Mouse (Mus musculus) ES-E14 (cell line): Measurements from ENCODE around the gene Snai1. TPM values are rescaled to one million over a fixed set of nuclear protein-coding genes. Genes with fewer than 3 reads are reported as not detected.

Experiments used
- DNase-seq: peaks from one replicate; pipeline ENCODE4 v3.0.0-alpha.2; 2013; ENCODE audit warnings: low read depth, low spot score
- H3K27ac ChIP-seq: 2 replicates; pipeline ENCODE4 v1.5.1; 2012; ENCODE audit warnings: low read depth, mild to moderate bottlenecking, low read length, moderate library complexity, mixed read lengths; ENCODE audit not compliant: poor library complexity, insufficient read depth, severe bottlenecking
- H3K36me3 ChIP-seq: 2 replicates; pipeline ENCODE4 v1.6.1; 2012; ENCODE audit warnings: mild to moderate bottlenecking, low read length, moderate library complexity, mixed read lengths; ENCODE audit not compliant: control insufficient read depth, poor library complexity, insufficient read depth, severe bottlenecking
- H3K4me1 ChIP-seq, 2 experiments: fragments of 150-350 bp in 1 of 2; sonication (generic) in 1 of 2; 2 replicates each; pipeline ENCODE4 v1.6.1; 2012; ENCODE audit warnings: low read length in 2 of 2, mild to moderate bottlenecking in 1 of 2, mixed read lengths in 1 of 2; ENCODE audit not compliant: control insufficient read depth in 2 of 2, insufficient read depth in 2 of 2, poor library complexity in 1 of 2
- H3K4me3 ChIP-seq, 2 experiments: fragments of 150-350 bp in 1 of 2; sonication (generic) in 1 of 2; 2 replicates each; pipeline ENCODE4 v1.5.1; 2012; ENCODE audit warnings: low read length in 2 of 2, low read depth in 1 of 2, mild to moderate bottlenecking in 1 of 2, mixed read lengths in 1 of 2; ENCODE audit not compliant: insufficient read depth in 1 of 2, poor library complexity in 1 of 2, severe bottlenecking in 1 of 2
- H3K9ac ChIP-seq: 2 replicates; pipeline ENCODE4 v1.6.1; 2012; ENCODE audit warnings: low read depth, mild to moderate bottlenecking, low read length, mixed read lengths; ENCODE audit not compliant: poor library complexity, insufficient read depth, severe bottlenecking
- H3K9me3 ChIP-seq: fragments of 150-350 bp; sonication (generic); 2 replicates; pipeline ENCODE4 v1.6.1; 2012; ENCODE audit warnings: low read depth, mild to moderate bottlenecking, low read length; ENCODE audit not compliant: control insufficient read depth, insufficient read depth
- CHD2 ChIP-seq: IDR thresholded peaks from 2 replicates; pipeline ENCODE4 v1.6.1; 2014; ENCODE audit warnings: mild to moderate bottlenecking, low read depth, low read length, inconsistent platforms
- HCFC1 ChIP-seq: IDR thresholded peaks from 2 replicates; pipeline ENCODE4 v1.6.1; 2012; ENCODE audit warnings: low read length, inconsistent platforms, borderline replicate concordance; ENCODE audit not compliant: insufficient read depth
- MAFK ChIP-seq: IDR thresholded peaks from 2 replicates; pipeline ENCODE4 v1.6.1; 2014; ENCODE audit warnings: mild to moderate bottlenecking, low read depth, low read length, inconsistent platforms; ENCODE audit not compliant: insufficient read depth
- ZC3H11A ChIP-seq: IDR thresholded peaks from 2 replicates; pipeline ENCODE4 v1.6.1; 2012; ENCODE audit warnings: low read depth, mild to moderate bottlenecking, inconsistent platforms, low read length, borderline replicate concordance
- ZNF384 ChIP-seq: IDR thresholded peaks from 2 replicates; pipeline ENCODE4 v1.6.1; 2012; ENCODE audit warnings: low read depth, low read length, inconsistent platforms
- in situ Hi-C, 2 experiments: fragments of 600-800 bp; cut with MboI; formaldehyde crosslinking; loops; one replicate each; pipeline ENCODE4 v1.15.1; 2025; ENCODE audit warnings: low sequenced_read_pairs in 2 of 2, inconsistent platforms in 1 of 2; ENCODE audit not compliant: unreplicated experiment in 2 of 2
- total RNA-seq: library from RNA; depleted of rRNA; stranded (reverse); fragments of 300-350 nt; gene quantifications from 2 replicates; pipeline ENCODE4 v1.2.3, GENCODE M21; 2012

The Snai1 gene
- total RNA-seq, 1 experiment = 3.4 TPM

- Histone ChIP-seq H3K36me3 (no peaks in the 10 kb centered on the region), H3K9ac (no peak overlapping the region), H3K9me3 (no peaks in the 10 kb centered on the region), H3K27ac (no peak overlapping the region), H3K4me1 (peaks cover 0 to 40% of the 10 kb centered on the region in 2 experiments; a peak in 2 of 4 replicates), H3K4me3 (no peak overlapping the region)
- TF ChIP-seq HCFC1 (no peak), ZC3H11A (no peak), ZNF384 (no peak), MAFK (no peak), CHD2 (no peak)
- DNase-seq = no peak
- in situ Hi-C loops = no loop called here
These were observed 45.4 kb downstream of the Snai1 start for GRCm38 (mm10) chr2:167583161-167583952.

DNA sequence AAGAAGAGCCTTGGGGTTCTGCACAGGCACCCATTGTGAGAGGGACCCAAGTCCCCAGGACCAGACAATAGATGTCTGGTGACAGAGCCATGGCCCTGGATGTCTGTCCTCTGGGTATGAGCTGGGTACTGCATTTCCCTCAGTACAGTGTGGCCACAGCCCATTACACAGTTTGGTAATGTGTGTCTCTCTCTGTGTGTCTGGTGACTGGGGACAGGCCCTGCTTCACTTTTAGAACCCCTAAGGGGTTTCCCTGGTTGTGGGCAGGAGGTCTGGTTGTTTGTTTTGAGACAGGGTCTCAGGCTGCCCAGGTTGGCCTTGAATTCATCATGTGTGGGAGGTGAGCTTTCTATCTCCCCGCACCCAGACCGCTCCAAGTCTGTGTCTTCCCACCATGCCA lies 47.3 kb downstream of the Snai1 start:
- H3K9ac ChIP-seq = no peak overlapping the region
- no peaks in the 10 kb centered on the region for H3K9me3 ChIP-seq
- no peak overlapping the region for H3K4me3 ChIP-seq
- in situ Hi-C loops = no loop called here
- H3K36me3 ChIP-seq = no peaks in the 10 kb centered on the region
- TF ChIP-seq MAFK = no peak
- TF ChIP-seq HCFC1 = no peak
- no peak for TF ChIP-seq ZC3H11A
- TF ChIP-seq CHD2 = no peak
- TF ChIP-seq ZNF384 = no peak
- DNase-seq = no peak
- H3K4me1 ChIP-seq = peaks cover 0 to 45% of the 10 kb centered on the region in 2 experiments; a peak in 3 of 4 replicates
- H3K27ac ChIP-seq = no peak overlapping the region

- H3K4me3 ChIP-seq = no peak overlapping the region
- in situ Hi-C loops = no loop called here
- no peak overlapping the region for H3K9ac ChIP-seq
- H3K36me3 ChIP-seq = no peaks in the 10 kb centered on the region
- no peak overlapping the region for H3K27ac ChIP-seq
- H3K4me1 ChIP-seq = peaks cover 0 to 45% of the 10 kb centered on the region in 2 experiments; a peak in 3 of 4 replicates
- H3K9me3 ChIP-seq = no peaks in the 10 kb centered on the region
- TF ChIP-seq MAFK = no peak
- no peak for TF ChIP-seq CHD2
- TF ChIP-seq HCFC1 = no peak
- DNase-seq = no peak
These were observed 48.0 kb downstream of the Snai1 start for GRCm38 (mm10) chr2:167586041-167586440.

DNA sequence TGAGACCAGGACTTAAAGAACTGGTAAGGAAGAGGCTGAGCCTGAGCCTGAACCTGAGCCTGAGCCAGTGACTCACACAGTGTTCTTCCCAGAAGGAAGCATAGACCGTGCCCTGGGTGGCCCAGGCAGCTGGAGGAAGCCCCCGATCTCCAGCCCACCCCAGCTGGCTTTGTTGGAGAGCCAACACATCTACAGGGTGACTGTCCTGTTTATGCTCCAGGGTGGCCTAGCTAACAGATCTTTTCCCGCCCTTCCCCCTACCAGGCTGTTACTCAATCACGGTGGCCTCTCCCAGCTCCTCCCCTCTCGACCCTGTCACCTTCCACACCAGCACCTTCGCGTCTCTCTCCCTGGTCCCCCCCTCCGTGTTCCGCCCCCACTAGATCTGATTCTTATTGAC lies 49.0 kb downstream of the Snai1 start:
- Histone ChIP-seq H3K9me3 (no peaks in the 10 kb centered on the region), H3K4me3 (no peak overlapping the region), H3K27ac (no peak overlapping the region), H3K9ac (no peak overlapping the region), H3K36me3 (no peaks in the 10 kb centered on the region), H3K4me1 (peaks cover 0 to 45% of the 10 kb centered on the region in 2 experiments; a peak in 3 of 4 replicates)
- no peak for DNase-seq
- in situ Hi-C loops = no loop called here
- TF ChIP-seq CHD2 = no peak
- no peak for TF ChIP-seq HCFC1
- no peak for TF ChIP-seq MAFK
- no peak for TF ChIP-seq ZNF384
- TF ChIP-seq ZC3H11A = no peak
